Mouse (Mus musculus) bone marrow, adult 2 months (tissue): ENCODE measurements around the gene Fermt1.

Experiments
- CTCF ChIP-seq: fragments of 200-500 bp; IDR thresholded peaks from 2 replicates; pipeline ENCODE4 v1.5.1; 2011; ENCODE audit warnings: low read length, control low read depth; ENCODE audit not compliant: control insufficient read depth, insufficient read depth
- POLR2A ChIP-seq: fragments of 200-500 bp; IDR thresholded peaks from 2 replicates; pipeline ENCODE4 v1.6.1; 2011; ENCODE audit warnings: low read depth, mild to moderate bottlenecking, control low read depth, low read length, borderline replicate concordance; ENCODE audit not compliant: control insufficient read depth

DNA sequence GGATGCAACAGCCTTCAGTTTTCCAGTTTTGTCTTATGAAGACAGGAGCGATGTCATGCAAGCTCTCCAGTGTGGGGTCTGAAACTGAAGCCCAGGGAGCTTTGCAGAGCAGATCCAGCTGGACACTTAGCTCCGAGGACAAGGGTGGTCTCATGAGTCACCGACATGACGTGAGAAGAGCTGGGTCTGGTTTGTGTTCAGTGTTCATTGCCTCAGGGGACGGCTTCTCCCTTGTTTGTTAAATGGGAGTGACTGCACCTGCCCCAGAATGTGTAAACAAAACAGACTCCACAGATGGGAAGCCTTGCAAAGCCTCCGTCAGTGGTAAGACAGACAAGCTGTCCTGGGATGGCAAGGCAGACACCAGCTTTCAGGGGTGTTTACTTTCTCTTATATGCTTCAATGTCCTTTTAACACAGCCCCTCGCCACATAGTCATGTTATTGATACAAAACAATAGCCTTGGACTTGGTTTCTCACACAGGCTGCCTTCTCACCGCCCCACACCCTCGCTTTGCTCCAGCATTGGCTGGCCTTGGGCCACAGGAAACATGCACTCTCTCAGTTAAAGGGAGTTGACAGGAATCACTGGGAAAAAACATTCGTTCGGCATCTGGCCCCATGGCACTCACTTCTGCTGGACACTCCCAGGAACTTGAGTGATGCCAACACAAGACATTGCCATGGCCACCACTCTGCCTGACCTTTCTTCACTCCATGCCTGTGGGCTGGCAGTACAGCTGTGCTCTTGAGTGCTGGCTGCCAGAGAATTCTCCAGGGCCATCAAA lies 44.3 kb upstream of the Fermt1 start:
- TF ChIP-seq CTCF (no peak), POLR2A (no peak)
